Mouse (Mus musculus) stomach, embryonic 15.5 days (tissue): ENCODE data around the gene Olfml2b. TPM values are rescaled to one million over a fixed set of nuclear protein-coding genes. Genes with fewer than 3 reads are reported as not detected.
A peak's percentile ranks its signal among the peaks of the same experiment; 100 is the strongest.

Experiments
- ATAC-seq: fragments of 200-750 bp; cut with Nextera tagmentation; 2 replicates; pipeline ENCODE4 v1.8.0; 2017; ENCODE audit warnings: low read depth, moderate number of reproducible peaks, moderate TSS enrichment; ENCODE audit not compliant: insufficient read depth, low FRiP score
- H3K27ac ChIP-seq: fragments of 300-500 bp; sonication (generic); 2 replicates; pipeline ENCODE4 v1.5.1; 2015; ENCODE audit warnings: mild to moderate bottlenecking, inconsistent platforms
- H3K27me3 ChIP-seq: fragments of 300-500 bp; sonication (generic); replicated peaks from 2 replicates; pipeline ENCODE4 v1.6.1; 2015; ENCODE audit warnings: inconsistent platforms
- H3K36me3 ChIP-seq: fragments of 300-500 bp; sonication (generic); 2 replicates; pipeline ENCODE4 v1.6.1; 2015; ENCODE audit warnings: inconsistent platforms
- H3K4me1 ChIP-seq: fragments of 300-500 bp; sonication (generic); 2 replicates; pipeline ENCODE4 v1.6.1; 2015; ENCODE audit warnings: inconsistent platforms
- H3K4me2 ChIP-seq: fragments of 300-500 bp; sonication (generic); 2 replicates; pipeline ENCODE4 v1.6.1; 2015; ENCODE audit warnings: mild to moderate bottlenecking, inconsistent platforms
- H3K4me3 ChIP-seq: fragments of 300-500 bp; sonication (generic); replicated peaks from 2 replicates; pipeline ENCODE4 v1.5.1; 2015; ENCODE audit warnings: inconsistent platforms
- H3K9ac ChIP-seq: fragments of 300-500 bp; sonication (generic); 2 replicates; pipeline ENCODE4 v1.6.1; 2015; ENCODE audit warnings: inconsistent platforms
- H3K9me3 ChIP-seq: fragments of 300-500 bp; sonication (generic); 2 replicates; pipeline ENCODE4 v1.6.1; 2016; ENCODE audit warnings: inconsistent platforms
- WGBS: fragments of 180-500 bp; shearing (Covaris S2); methylation state at CpG from one replicate; pipeline ENCODE4 v1.1.7; 2015; 5-methylcytosine and 5-hydroxymethylcytosine counted together
- polyA plus RNA-seq: library from polyadenylated mRNA; unstranded; fragments of >200 nt; fragmentation: Nextera tagmentation; extraction: Ambion mirVana; gene quantifications from 2 replicates; pipeline ENCODE4 v1.2.1, GENCODE M21; 2015

The Olfml2b gene
- polyA plus RNA-seq, 1 experiment from 2014 or later: 38.5 TPM

GRCm38 (mm10) chr1:170651046-170651723 lies 6.9 kb downstream of the Olfml2b start:
- Histone ChIP-seq H3K9ac (no peak overlapping the region), H3K4me2 (no peak overlapping the region), H3K36me3 (no peaks in the 10 kb centered on the region), H3K4me1 (peaks cover 8% of the 10 kb centered on the region; the same call in 1 of the 2 replicates), H3K4me3 (no peak overlapping the region), H3K9me3 (no peaks in the 10 kb centered on the region), H3K27me3 (no peaks in the 10 kb centered on the region), H3K27ac (no peak overlapping the region)
- 54% methylated on average over 6 of the region's 6 CpGs for WGBS
- ATAC-seq: no peak

- H3K4me1 ChIP-seq: no peaks in the 10 kb centered on the region; the same call in 1 of the 2 replicates
- WGBS: 72% methylated on average over 15 of the region's 15 CpGs
Observed at GRCm38 (mm10) chr1:170651989-170652740, 7.8 kb downstream of the Olfml2b start.

DNA sequence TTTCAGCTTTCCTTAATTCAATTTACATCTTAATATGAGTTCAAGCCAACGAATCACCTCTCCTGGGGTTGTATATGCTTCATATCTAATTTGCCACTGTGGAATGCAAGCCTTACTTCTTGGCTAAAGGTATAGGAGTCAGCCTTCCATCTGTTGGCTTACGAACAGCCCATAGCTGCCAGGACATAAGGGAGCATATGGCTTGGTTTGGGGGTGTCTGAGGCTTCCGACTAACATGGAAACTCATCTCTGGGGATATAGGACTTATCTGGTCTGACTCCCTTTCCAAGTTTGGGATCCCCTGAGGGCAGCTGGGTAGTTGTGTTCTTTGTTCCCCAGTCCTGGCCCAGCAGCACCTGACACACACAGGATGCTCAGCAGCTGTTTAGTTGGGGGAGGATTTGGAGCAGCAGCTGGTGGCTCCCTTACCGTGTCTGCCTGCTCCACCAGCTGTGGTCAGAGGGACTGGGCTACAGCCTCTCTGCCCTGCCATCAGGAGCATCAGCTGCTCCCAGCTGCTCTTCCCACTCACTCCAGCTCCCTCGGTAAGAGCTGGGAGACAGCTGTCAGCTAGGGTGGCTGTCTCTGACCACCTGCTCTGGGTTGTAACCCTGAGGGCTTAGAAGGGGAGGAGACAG lies 11.1 kb downstream of the Olfml2b start:
- Histone ChIP-seq H3K27me3 (no peaks in the 10 kb centered on the region), H3K4me3 (no peak overlapping the region), H3K9me3 (no peaks in the 10 kb centered on the region), H3K4me1 (no peaks in the 10 kb centered on the region; the same call in 1 of the 2 replicates), H3K36me3 (no peaks in the 10 kb centered on the region), H3K9ac (no peak overlapping the region), H3K27ac (no peak overlapping the region), H3K4me2 (no peak overlapping the region)
- 56% methylated on average over 5 of the region's 5 CpGs for WGBS
- no peak for ATAC-seq

More at GRCm38 (mm10) chr1:170651989-170652740, 7.8 kb downstream of the Olfml2b start:
- no peak for ATAC-seq
- Histone ChIP-seq H3K27me3 (no peaks in the 10 kb centered on the region), H3K4me2 (no peak overlapping the region), H3K9me3 (no peaks in the 10 kb centered on the region), H3K4me3 (no peak overlapping the region), H3K36me3 (no peaks in the 10 kb centered on the region), H3K27ac (no peak overlapping the region), H3K9ac (no peak overlapping the region)

GRCm38 (mm10) chr1:170656518-170657227 lies 12.3 kb downstream of the Olfml2b start:
- Histone ChIP-seq H3K4me3 (no peak overlapping the region), H3K4me2 (no peak overlapping the region), H3K9me3 (no peaks in the 10 kb centered on the region), H3K27ac (no peak overlapping the region), H3K9ac (no peak overlapping the region), H3K27me3 (no peaks in the 10 kb centered on the region), H3K4me1 (no peaks in the 10 kb centered on the region; the same call in 1 of the 2 replicates), H3K36me3 (no peaks in the 10 kb centered on the region)
- no peak for ATAC-seq
- WGBS: 74% methylated on average over 11 of the region's 11 CpGs

DNA sequence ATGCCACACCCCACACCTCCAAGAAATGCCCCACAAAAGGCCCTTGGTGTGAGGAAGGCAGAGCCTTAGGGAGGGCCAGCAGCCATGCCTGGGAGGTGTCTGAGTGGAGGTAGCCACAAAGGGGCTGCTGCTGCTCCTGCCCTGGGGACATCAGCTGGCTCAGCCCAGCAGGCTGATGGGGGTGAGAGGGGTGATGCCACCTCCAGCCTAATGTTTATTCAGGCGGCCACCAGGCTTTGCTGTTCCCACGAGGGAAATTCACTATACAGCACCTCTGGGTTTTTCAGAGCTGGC lies 12.8 kb downstream of the Olfml2b start:
- H3K9ac ChIP-seq: no peak overlapping the region
- no peak overlapping the region for H3K27ac ChIP-seq
- WGBS: 51% methylated on average over 2 of the region's 2 CpGs
- no peaks in the 10 kb centered on the region for H3K27me3 ChIP-seq
- H3K4me3 ChIP-seq: no peak overlapping the region
- no peak overlapping the region for H3K4me2 ChIP-seq
- no peaks in the 10 kb centered on the region for H3K36me3 ChIP-seq
- no peak for ATAC-seq
- H3K9me3 ChIP-seq: no peaks in the 10 kb centered on the region
- no peaks in the 10 kb centered on the region; the same call in 1 of the 2 replicates for H3K4me1 ChIP-seq

- no peak overlapping the region for H3K9ac ChIP-seq
- H3K4me3 ChIP-seq: no peak overlapping the region
- H3K27ac ChIP-seq: no peak overlapping the region
- 63% methylated on average over 13 of the region's 13 CpGs for WGBS
- H3K4me1 ChIP-seq: no peaks in the 10 kb centered on the region; the same call in 1 of the 2 replicates
- H3K9me3 ChIP-seq: no peaks in the 10 kb centered on the region
- H3K4me2 ChIP-seq: no peak overlapping the region
- no peak for ATAC-seq
- no peaks in the 10 kb centered on the region for H3K36me3 ChIP-seq
- H3K27me3 ChIP-seq: no peaks in the 10 kb centered on the region
Observed at GRCm38 (mm10) chr1:170657643-170658314, 13.4 kb downstream of the Olfml2b start.

- Histone ChIP-seq H3K4me2 (no peak overlapping the region), H3K27me3 (no peaks in the 10 kb centered on the region), H3K27ac (no peak overlapping the region), H3K36me3 (no peaks in the 10 kb centered on the region), H3K4me3 (no peak overlapping the region), H3K4me1 (no peaks in the 10 kb centered on the region; the same call in 1 of the 2 replicates), H3K9ac (no peak overlapping the region), H3K9me3 (no peaks in the 10 kb centered on the region)
- ATAC-seq: peak; percentile 56; the same call in 1 of the 2 replicates
- 60% methylated on average over 13 of the region's 13 CpGs for WGBS
Observed at GRCm38 (mm10) chr1:170659260-170659659, 14.9 kb downstream of the Olfml2b start.

DNA sequence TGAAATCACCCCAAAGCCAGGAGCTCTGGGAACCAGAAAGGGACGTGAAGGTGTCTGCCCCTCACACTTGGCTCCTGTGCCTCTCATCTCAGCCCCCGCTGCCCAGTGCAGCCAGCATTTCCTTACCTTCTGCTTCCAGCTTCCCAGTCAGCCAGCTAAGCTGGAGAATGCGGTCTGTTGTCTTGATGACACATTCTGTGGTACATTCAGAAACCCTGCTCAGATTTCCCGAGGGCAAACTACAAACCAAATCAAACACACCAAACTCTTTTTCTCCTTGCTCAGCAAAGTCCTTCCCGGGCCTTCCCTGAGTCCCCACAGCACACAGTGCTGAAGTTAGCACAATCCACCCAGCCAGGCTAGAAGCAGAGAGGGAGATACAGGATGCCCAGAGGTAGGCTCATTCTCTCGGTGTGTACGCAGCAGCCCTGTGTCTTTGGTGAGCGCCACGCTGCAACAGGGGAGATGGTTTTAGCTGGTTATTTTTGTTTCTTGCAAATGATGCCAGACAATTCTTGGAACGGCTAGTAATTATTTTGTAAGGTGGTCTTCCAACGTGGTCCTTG lies 20.4 kb downstream of the Olfml2b start:
- Histone ChIP-seq H3K9ac (no peak overlapping the region), H3K36me3 (0 out of 2 replicates have a peak, but pooled peaks cover 3% of the 10 kb centered on the region), H3K9me3 (no peaks in the 10 kb centered on the region), H3K4me2 (no peak overlapping the region), H3K27ac (no peak overlapping the region), H3K4me3 (no peak overlapping the region), H3K27me3 (no peaks in the 10 kb centered on the region), H3K4me1 (no peaks in the 10 kb centered on the region)
- no peak for ATAC-seq
- 84% methylated on average over 11 of the region's 11 CpGs for WGBS

- H3K36me3 ChIP-seq: 0 out of 2 replicates have a peak, but pooled peaks cover 3% of the 10 kb centered on the region
- H3K9me3 ChIP-seq: no peaks in the 10 kb centered on the region
- 82% methylated on average over 7 of the region's 7 CpGs for WGBS
- no peaks in the 10 kb centered on the region for H3K27me3 ChIP-seq
- no peak overlapping the region for H3K9ac ChIP-seq
- no peak overlapping the region for H3K4me3 ChIP-seq
- ATAC-seq: no peak
- H3K4me1 ChIP-seq: no peaks in the 10 kb centered on the region
- no peak overlapping the region for H3K27ac ChIP-seq
- H3K4me2 ChIP-seq: no peak overlapping the region
Observed at GRCm38 (mm10) chr1:170665200-170665599, 20.9 kb downstream of the Olfml2b start.

- Histone ChIP-seq H3K27ac (no peak overlapping the region), H3K27me3 (no peaks in the 10 kb centered on the region), H3K9me3 (no peaks in the 10 kb centered on the region), H3K4me3 (no peak overlapping the region), H3K4me2 (no peak overlapping the region), H3K36me3 (0 out of 2 replicates have a peak, but pooled peaks cover 4% of the 10 kb centered on the region), H3K4me1 (no peaks in the 10 kb centered on the region), H3K9ac (no peak overlapping the region)
- no peak for ATAC-seq
- 82% methylated on average over 9 of the region's 9 CpGs for WGBS
Observed at GRCm38 (mm10) chr1:170674184-170674775, 29.9 kb downstream of the Olfml2b start.

DNA sequence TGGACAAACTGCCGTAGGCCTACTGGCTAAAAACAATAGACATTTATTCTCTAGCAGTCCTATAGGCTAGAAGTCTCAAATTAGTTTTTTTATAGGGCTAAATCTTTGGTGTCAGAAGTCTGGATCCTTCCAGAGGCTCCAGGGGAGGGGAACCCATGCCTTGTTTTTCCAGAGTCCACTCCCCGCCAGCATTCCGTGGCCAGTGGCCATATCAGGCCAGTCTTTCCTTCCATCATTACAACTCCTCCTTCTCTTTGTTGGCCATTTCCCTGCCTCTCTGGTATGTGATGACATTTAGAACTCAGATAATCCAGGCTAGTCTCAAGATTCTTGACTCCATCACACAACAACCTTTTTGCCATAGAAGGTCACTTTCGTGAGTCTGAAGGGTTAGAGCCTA lies 33.3 kb downstream of the Olfml2b start:
- no peak for ATAC-seq
- H3K9ac ChIP-seq: no peak overlapping the region
- H3K27me3 ChIP-seq: no peaks in the 10 kb centered on the region
- H3K4me1 ChIP-seq: no peaks in the 10 kb centered on the region
- WGBS: 86% methylated on average over 4 of the region's 4 CpGs
- no peak overlapping the region for H3K4me2 ChIP-seq
- H3K4me3 ChIP-seq: no peak overlapping the region
- no peaks in the 10 kb centered on the region for H3K9me3 ChIP-seq
- H3K36me3 ChIP-seq: 0 out of 2 replicates have a peak, but pooled peaks cover 4% of the 10 kb centered on the region
- no peak overlapping the region for H3K27ac ChIP-seq
